Mouse (Mus musculus) liver, postnatal 0 days (tissue): ENCODE measurements around the gene Nrxn2. TPM values are rescaled to one million over a fixed set of nuclear protein-coding genes. Genes with fewer than 3 reads are reported as not detected.

Source experiments
- ATAC-seq: fragments of 200-750 bp; cut with Nextera tagmentation; 2 replicates; pipeline ENCODE4 v1.8.0; 2017; ENCODE audit warnings: mild to moderate bottlenecking, moderate library complexity
- DNase-seq: peaks from one replicate; pipeline ENCODE4 v3.0.0-alpha.2; 2016
- H3K27ac ChIP-seq: fragments of 300-500 bp; sonication (generic); 2 replicates; pipeline ENCODE4 v1.5.1; 2014; ENCODE audit warnings: antibody characterized with exemption, moderate library complexity, mild to moderate bottlenecking, low read depth
- H3K27me3 ChIP-seq: fragments of 300-500 bp; sonication (generic); 2 replicates; pipeline ENCODE4 v1.6.1; 2014; ENCODE audit warnings: low read length, control low read depth, mixed read lengths; ENCODE audit not compliant: insufficient read depth
- H3K36me3 ChIP-seq: fragments of 300-500 bp; sonication (generic); replicated peaks from 2 replicates; pipeline ENCODE4 v1.6.1; 2014; ENCODE audit warnings: mild to moderate bottlenecking, control low read depth, low read length, moderate library complexity, mixed read lengths; ENCODE audit not compliant: insufficient read depth
- H3K4me1 ChIP-seq: fragments of 300-500 bp; sonication (generic); 2 replicates; pipeline ENCODE4 v1.6.1; 2014; ENCODE audit warnings: antibody characterized with exemption, mild to moderate bottlenecking, control low read depth; ENCODE audit not compliant: insufficient read depth
- H3K4me2 ChIP-seq: fragments of 300-500 bp; sonication (generic); 2 replicates; pipeline ENCODE4 v1.6.1; 2014; ENCODE audit warnings: low read depth, mild to moderate bottlenecking, low read length, moderate library complexity, mixed read lengths
- H3K4me3 ChIP-seq: fragments of 300-500 bp; sonication (generic); 2 replicates; pipeline ENCODE4 v1.5.1; 2014; ENCODE audit warnings: low read depth, low read length
- H3K9ac ChIP-seq: fragments of 300-500 bp; sonication (generic); replicated peaks from 2 replicates; pipeline ENCODE4 v1.6.1; 2014; ENCODE audit warnings: mild to moderate bottlenecking, moderate library complexity
- H3K9me3 ChIP-seq: fragments of 300-500 bp; sonication (generic); 2 replicates; pipeline ENCODE4 v1.6.1; 2016; ENCODE audit warnings: mild to moderate bottlenecking, control low read depth, low read length, mixed read lengths
- CTCF ChIP-seq: sonication (generic); IDR thresholded peaks from 2 replicates; pipeline ENCODE4 v1.5.1; 2016; ENCODE audit warnings: antibody characterized with exemption, low read depth
- EP300 ChIP-seq: IDR thresholded peaks from 2 replicates; pipeline ENCODE4 v1.6.1; 2016; ENCODE audit warnings: antibody characterized with exemption, low read depth, mild to moderate bottlenecking
- WGBS: fragments of 180-500 bp; shearing (Covaris S2); extraction: QIAGEN DNeasy Blood & Tissue Kit; methylation state at CpG from one replicate; pipeline ENCODE4 v1.1.7; 2014; ENCODE audit not compliant: insufficient replicate concordance; 5-methylcytosine and 5-hydroxymethylcytosine counted together
- polyA plus RNA-seq: library from polyadenylated mRNA; unstranded; fragments of >200 nt; fragmentation: Nextera tagmentation; extraction: Ambion mirVana; gene quantifications from 2 replicates; pipeline ENCODE4 v1.2.1, GENCODE M21; 2015

Gene Nrxn2
- polyA plus RNA-seq, 1 experiment from 2014 or later = 0.97 TPM

DNA sequence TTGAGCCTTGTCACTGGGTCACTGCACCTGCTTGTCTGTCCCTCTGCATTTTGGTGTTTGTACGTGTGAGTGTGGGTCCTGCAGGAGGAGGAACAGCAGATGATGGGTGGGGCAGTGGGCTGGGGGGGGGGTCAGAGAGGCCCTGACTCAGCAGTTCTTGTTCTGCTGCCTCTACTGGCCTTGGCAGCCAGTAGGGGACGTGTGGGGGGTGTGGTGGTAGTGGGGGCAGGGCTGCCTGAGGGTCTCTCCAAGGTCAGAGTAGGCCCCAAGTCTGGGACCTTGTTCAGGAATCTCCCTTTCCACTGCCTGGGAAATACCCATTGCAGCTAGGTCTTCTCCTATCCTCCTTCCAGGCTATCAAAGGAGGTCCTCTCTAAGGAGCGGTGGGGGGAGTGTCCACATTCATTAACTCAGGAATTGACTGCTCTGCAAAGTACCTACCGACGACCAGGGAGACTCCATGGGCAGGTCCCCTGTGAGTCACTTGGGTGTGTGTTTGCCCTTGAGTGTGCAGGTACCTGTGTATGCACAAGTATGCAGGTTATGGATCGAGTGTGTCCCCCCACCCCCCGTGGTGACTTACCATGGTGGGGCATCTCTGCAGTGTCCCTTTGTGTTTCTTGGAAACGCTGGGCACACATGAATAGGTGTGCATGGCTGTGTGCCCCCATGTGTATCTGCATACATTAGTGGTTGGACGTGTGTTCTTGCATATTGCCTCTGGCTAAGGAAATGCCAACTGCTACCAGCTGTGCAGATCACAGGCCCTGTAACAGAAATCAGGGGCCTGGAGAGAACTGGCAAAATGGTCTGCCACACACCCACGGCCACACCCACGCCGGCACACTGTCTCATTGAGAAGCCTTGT lies 1.4 kb upstream of the Nrxn2 start:
- H3K27me3 ChIP-seq = peaks cover 38% of the 10 kb centered on the region
- TF ChIP-seq EP300 (no peak), CTCF (no peak)
- ATAC-seq = no peak

DNA sequence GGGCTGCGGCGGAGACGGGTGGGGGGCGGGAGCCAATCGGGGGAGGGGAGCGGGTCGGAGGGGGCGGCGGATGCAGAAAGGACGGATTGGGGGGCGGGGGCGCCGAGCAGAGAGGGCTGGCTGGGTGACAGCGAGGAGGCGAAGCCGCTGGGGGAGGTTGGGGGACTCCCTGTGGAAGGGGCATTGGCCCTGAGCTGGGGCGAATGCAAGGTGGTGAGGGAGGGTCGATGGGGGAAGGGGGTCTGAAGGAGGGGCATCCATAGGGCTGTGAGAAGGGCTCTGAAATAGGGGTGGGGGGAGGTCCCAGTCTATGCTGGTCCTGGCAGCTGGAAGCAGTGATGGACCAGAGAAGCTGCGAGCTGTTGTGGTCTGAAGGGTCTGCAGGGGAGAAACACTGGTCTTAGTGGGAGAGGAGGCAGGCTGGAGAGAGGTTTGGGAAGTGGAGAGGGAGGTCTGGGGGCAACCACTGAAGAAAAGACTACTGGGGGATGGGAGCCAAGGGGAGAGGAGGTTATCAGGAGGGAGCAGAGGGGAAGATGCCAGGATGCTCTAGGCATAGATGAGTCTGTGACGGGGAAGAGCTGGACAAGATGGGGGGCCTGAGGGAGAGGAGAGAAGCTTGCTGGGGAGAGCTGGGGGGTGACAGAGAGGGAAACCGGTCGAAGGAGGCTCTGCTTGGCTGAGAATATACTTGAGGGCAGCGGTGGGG lies 607 bp downstream of the Nrxn2 start:
- no peaks in the 10 kb centered on the region for H3K9me3 ChIP-seq
- H3K4me3 ChIP-seq = no peak overlapping the region
- H3K4me1 ChIP-seq = peaks cover 6% of the 10 kb centered on the region; the same call in 1 of the 2 replicates
- H3K9ac ChIP-seq = no peak overlapping the region
- WGBS = 11% methylated on average over 19 of the region's 23 CpGs
- H3K27me3 ChIP-seq = peaks cover 49% of the 10 kb centered on the region
- ATAC-seq = no peak
- no peaks in the 10 kb centered on the region for H3K36me3 ChIP-seq
- H3K4me2 ChIP-seq = no peak overlapping the region
- TF ChIP-seq EP300 (no peak), CTCF (no peak)
- no peak for DNase-seq
- H3K27ac ChIP-seq = no peak overlapping the region

More for the DNA sequence above, 1.4 kb upstream of the Nrxn2 start:
- no peak for DNase-seq
- no peak overlapping the region for H3K4me3 ChIP-seq
- H3K9ac ChIP-seq = no peak overlapping the region
- no peak overlapping the region for H3K27ac ChIP-seq
- no peaks in the 10 kb centered on the region for H3K36me3 ChIP-seq
- no peaks in the 10 kb centered on the region for H3K9me3 ChIP-seq
- WGBS = 54% methylated on average over 12 of the region's 12 CpGs
- H3K4me2 ChIP-seq = no peak overlapping the region
- H3K4me1 ChIP-seq = peaks cover 6% of the 10 kb centered on the region; the same call in 1 of the 2 replicates

DNA sequence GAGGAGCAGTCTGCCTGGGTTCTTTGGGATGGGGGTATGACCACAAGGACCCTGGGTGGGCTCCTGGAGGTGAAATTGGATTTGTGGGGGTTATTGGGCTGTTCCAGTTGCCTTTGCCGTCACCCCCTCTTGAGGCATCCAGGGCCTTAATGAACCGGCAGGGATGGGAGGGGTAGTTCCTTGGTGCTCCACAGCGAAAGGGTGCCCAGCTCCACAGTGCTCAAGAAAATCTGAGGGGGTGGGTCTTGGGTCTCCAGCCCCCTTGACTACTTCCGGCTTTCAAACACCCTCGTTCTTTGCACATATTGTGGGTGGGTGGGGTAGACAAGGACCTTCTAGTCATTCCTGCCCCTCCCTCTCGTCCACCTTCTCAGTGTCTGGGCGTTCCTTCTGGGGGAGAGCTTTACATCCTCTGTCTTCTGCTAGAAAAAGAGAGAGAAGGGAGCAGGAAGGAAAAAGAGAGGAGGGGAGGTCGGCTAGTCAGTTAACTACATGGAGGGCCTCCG lies 1.3 kb downstream of the Nrxn2 start:
- Histone ChIP-seq H3K27ac (no peak overlapping the region), H3K4me3 (no peak overlapping the region), H3K27me3 (peaks cover 49% of the 10 kb centered on the region), H3K9ac (no peak overlapping the region), H3K36me3 (no peaks in the 10 kb centered on the region), H3K4me2 (no peak overlapping the region), H3K9me3 (no peaks in the 10 kb centered on the region), H3K4me1 (peaks cover 6% of the 10 kb centered on the region; the same call in 1 of the 2 replicates)
- 50% methylated on average over 9 of the region's 9 CpGs for WGBS
- TF ChIP-seq EP300 (no peak), CTCF (no peak)
- DNase-seq = no peak
- no peak for ATAC-seq

DNA sequence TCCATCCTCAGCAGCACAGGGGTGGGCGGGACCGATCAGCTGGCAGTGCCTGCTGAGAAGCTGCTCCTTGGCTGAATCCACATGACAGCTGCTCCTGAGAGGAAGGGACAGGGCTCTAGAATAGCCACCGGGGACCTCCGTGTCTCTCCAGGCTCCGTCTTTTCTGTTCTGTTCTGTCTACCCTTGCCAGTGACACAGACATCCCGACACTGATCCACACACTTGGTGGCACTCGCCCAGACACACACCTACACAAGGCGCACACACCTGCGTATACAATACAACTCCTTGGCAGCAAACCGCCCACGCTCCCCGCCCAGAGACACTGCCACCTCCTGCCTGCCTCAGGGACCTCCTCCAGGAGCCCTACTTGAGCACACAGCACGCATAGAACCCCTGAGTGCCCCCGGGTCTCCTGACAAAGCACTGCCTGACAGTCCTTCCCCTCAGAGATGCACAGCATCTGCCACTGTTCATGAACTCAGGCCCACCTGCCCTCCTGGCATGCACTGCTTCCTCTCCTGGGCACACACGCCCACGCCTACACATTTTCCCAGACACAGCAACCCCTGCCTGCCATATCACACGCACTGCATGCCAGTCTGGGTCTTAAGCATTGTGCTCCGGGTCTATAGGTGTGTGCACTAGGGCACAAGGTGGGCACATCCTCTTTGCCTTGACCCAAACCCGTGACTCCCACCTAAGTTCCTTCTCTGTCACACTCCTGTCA lies 2.1 kb downstream of the Nrxn2 start:
- 51% methylated on average over 19 of the region's 19 CpGs for WGBS
- no peaks in the 10 kb centered on the region for H3K36me3 ChIP-seq
- H3K4me1 ChIP-seq = peaks cover 4% of the 10 kb centered on the region; the same call in 1 of the 2 replicates
- H3K27me3 ChIP-seq = peaks cover 54% of the 10 kb centered on the region
- no peak for TF ChIP-seq EP300
- no peak for TF ChIP-seq CTCF
- DNase-seq = no peak
- ATAC-seq = no peak
- H3K27ac ChIP-seq = no peak overlapping the region
- no peak overlapping the region for H3K4me3 ChIP-seq
- H3K4me2 ChIP-seq = no peak overlapping the region
- H3K9ac ChIP-seq = no peak overlapping the region
- no peaks in the 10 kb centered on the region for H3K9me3 ChIP-seq

DNA sequence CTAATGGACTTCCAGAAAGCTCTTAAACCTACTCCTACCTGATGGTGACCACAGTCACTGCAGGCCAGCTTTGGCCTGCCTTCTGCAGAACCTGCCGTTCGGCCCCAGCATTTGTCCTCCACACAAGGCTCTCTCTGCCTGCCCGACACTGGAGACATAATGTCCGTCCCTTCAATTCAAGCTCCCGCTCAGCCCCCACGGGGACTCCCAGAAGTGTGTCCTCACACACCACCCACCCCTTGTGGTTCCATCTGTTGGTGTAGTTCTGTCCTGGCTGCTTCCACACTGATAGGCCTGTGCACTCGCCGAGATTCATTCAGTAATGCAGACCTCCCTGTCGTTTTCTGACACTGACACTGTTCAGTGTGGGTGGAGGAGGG lies 2.7 kb downstream of the Nrxn2 start:
- ATAC-seq (no peak), DNase-seq (no peak)
- Histone ChIP-seq H3K4me1 (peaks cover 4% of the 10 kb centered on the region; the same call in 1 of the 2 replicates), H3K27ac (no peak overlapping the region), H3K4me2 (no peak overlapping the region), H3K27me3 (peaks cover 60% of the 10 kb centered on the region), H3K36me3 (no peaks in the 10 kb centered on the region), H3K9me3 (no peaks in the 10 kb centered on the region), H3K4me3 (no peak overlapping the region), H3K9ac (no peak overlapping the region)
- WGBS = 66% methylated on average over 9 of the region's 9 CpGs
- TF ChIP-seq EP300 (no peak), CTCF (no peak)

DNA sequence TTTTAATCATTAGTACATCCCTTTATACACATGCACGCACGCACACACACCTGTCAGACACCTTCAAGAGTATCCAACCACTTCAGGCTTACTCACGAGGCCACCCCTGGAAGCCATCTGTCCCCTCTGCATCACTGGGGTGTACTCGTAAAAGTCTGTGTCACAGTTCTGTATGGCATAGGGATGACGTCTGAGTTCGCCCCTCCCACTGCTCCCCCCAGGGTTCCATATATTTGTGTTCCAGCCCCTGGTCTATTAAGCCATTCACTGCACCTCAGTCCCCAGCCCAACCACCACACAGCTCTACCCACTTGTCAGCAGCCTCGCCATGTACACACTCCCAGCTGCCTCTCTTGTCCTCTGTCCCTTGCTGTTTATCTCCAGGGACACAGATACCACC lies 3.5 kb downstream of the Nrxn2 start:
- Histone ChIP-seq H3K4me1 (peaks cover 5% of the 10 kb centered on the region), H3K4me2 (no peak overlapping the region), H3K9me3 (no peaks in the 10 kb centered on the region), H3K27me3 (peaks cover 68% of the 10 kb centered on the region), H3K36me3 (no peaks in the 10 kb centered on the region), H3K4me3 (no peak overlapping the region), H3K27ac (no peak overlapping the region), H3K9ac (no peak overlapping the region)
- DNase-seq (no peak), ATAC-seq (no peak)
- TF ChIP-seq EP300 (no peak), CTCF (no peak)
- 72% methylated on average over 7 of the region's 7 CpGs for WGBS
